Mouse (Mus musculus) E14TG2a.4 (cell line): ENCODE results near the gene Set.

Experiments used
- H3K27me3 ChIP-seq: 2 replicates; pipeline ENCODE4 v1.6.1; 2014; ENCODE audit warnings: low read length, control low read depth; ENCODE audit not compliant: insufficient read depth
- H3K36me3 ChIP-seq: 2 replicates; pipeline ENCODE4 v1.6.1; 2014; ENCODE audit warnings: low read length, control low read depth; ENCODE audit not compliant: insufficient read depth
- H3K4me1 ChIP-seq: replicated peaks from 2 replicates; pipeline ENCODE4 v1.6.1; 2014; ENCODE audit warnings: low read depth, low read length, control low read depth
- H3K4me3 ChIP-seq: replicated peaks from 2 replicates; pipeline ENCODE4 v1.5.1; 2014; ENCODE audit warnings: mild to moderate bottlenecking, low read length
- H3K9me3 ChIP-seq: 2 replicates; pipeline ENCODE4 v1.6.1; 2014; ENCODE audit warnings: low read length, control low read depth
- CTCF ChIP-seq: conservative IDR thresholded peaks from 2 replicates; pipeline ENCODE4 v1.5.1; 2014; ENCODE audit warnings: low read length
- NANOG ChIP-seq: IDR thresholded peaks from 2 replicates; pipeline ENCODE4 v1.6.1; 2014; ENCODE audit warnings: borderline replicate concordance, low read length, mixed read lengths
- POU5F1 ChIP-seq: IDR thresholded peaks from 2 replicates; pipeline ENCODE4 v1.6.1; 2014; ENCODE audit warnings: low read length, borderline replicate concordance

The Set gene

GRCm38 (mm10) chr2:30064298-30064697 is 7.1 kb downstream of the Set start:
- peaks cover 53% of the 10 kb centered on the region for H3K36me3 ChIP-seq
- no peak for TF ChIP-seq CTCF
- no peak for TF ChIP-seq NANOG
- no peak for TF ChIP-seq POU5F1

GRCm38 (mm10) chr2:30066046-30066901 is 9.1 kb downstream of the Set start:
- Histone ChIP-seq H3K27me3 (no peaks in the 10 kb centered on the region), H3K4me1 (peaks cover 56% of the 10 kb centered on the region), H3K9me3 (no peaks in the 10 kb centered on the region), H3K36me3 (peaks cover 68% of the 10 kb centered on the region), H3K4me3 (peak overlapping the region; percentile 95)
- TF ChIP-seq CTCF = no peak
- no peak for TF ChIP-seq NANOG
- no peak for TF ChIP-seq POU5F1

More at GRCm38 (mm10) chr2:30064298-30064697, 7.1 kb downstream of the Set start:
- Histone ChIP-seq H3K4me1 (peaks cover 59% of the 10 kb centered on the region), H3K9me3 (no peaks in the 10 kb centered on the region), H3K4me3 (peak overlapping the region; percentile 98), H3K27me3 (no peaks in the 10 kb centered on the region)

- H3K4me1 ChIP-seq = peaks cover 57% of the 10 kb centered on the region
- peak overlapping the region; percentile 95 for H3K4me3 ChIP-seq
- no peaks in the 10 kb centered on the region for H3K9me3 ChIP-seq
- H3K27me3 ChIP-seq = no peaks in the 10 kb centered on the region
- TF ChIP-seq CTCF = no peak
- no peak for TF ChIP-seq NANOG
- no peak for TF ChIP-seq POU5F1
- H3K36me3 ChIP-seq = peaks cover 74% of the 10 kb centered on the region
Observed at GRCm38 (mm10) chr2:30067031-30067888, 10.1 kb downstream of the Set start.

- peaks cover 64% of the 10 kb centered on the region for H3K4me1 ChIP-seq
- H3K4me3 ChIP-seq = peak overlapping the region; percentile 95
- no peak for TF ChIP-seq CTCF
- TF ChIP-seq POU5F1 = no peak
- TF ChIP-seq NANOG = no peak
- no peaks in the 10 kb centered on the region for H3K27me3 ChIP-seq
- H3K36me3 ChIP-seq = peaks cover 76% of the 10 kb centered on the region
- no peaks in the 10 kb centered on the region for H3K9me3 ChIP-seq
Observed at GRCm38 (mm10) chr2:30067962-30068361, 10.8 kb downstream of the Set start.

- TF ChIP-seq NANOG (no peak), POU5F1 (no peak), CTCF (no peak)
- Histone ChIP-seq H3K4me1 (peaks cover 69% of the 10 kb centered on the region), H3K36me3 (peaks cover 65% of the 10 kb centered on the region), H3K4me3 (no peak overlapping the region), H3K9me3 (no peaks in the 10 kb centered on the region), H3K27me3 (no peaks in the 10 kb centered on the region)
Observed at GRCm38 (mm10) chr2:30072875-30073274, 15.7 kb downstream of the Set start.

GRCm38 (mm10) chr2:30073285-30073684 is 16.1 kb downstream of the Set start:
- TF ChIP-seq NANOG = no peak
- TF ChIP-seq CTCF = no peak
- no peak for TF ChIP-seq POU5F1
- no peaks in the 10 kb centered on the region for H3K9me3 ChIP-seq
- peaks cover 61% of the 10 kb centered on the region for H3K36me3 ChIP-seq
- H3K4me1 ChIP-seq = peaks cover 67% of the 10 kb centered on the region
- no peak overlapping the region for H3K4me3 ChIP-seq
- no peaks in the 10 kb centered on the region for H3K27me3 ChIP-seq

- TF ChIP-seq NANOG (no peak), POU5F1 (no peak), CTCF (no peak)
- Histone ChIP-seq H3K4me1 (peaks cover 67% of the 10 kb centered on the region), H3K9me3 (no peaks in the 10 kb centered on the region), H3K4me3 (no peak overlapping the region), H3K36me3 (peaks cover 39% of the 10 kb centered on the region), H3K27me3 (peaks cover 5% of the 10 kb centered on the region; the same call in 1 of the 2 replicates)
Observed at GRCm38 (mm10) chr2:30075625-30076024, 18.4 kb downstream of the Set start.

- H3K27me3 ChIP-seq = peaks cover 5% of the 10 kb centered on the region; the same call in 1 of the 2 replicates
Observed at GRCm38 (mm10) chr2:30076439-30076838, 19.3 kb downstream of the Set start.

More at GRCm38 (mm10) chr2:30076439-30076838, 19.3 kb downstream of the Set start:
- Histone ChIP-seq H3K4me1 (peaks cover 74% of the 10 kb centered on the region), H3K9me3 (no peaks in the 10 kb centered on the region), H3K36me3 (peaks cover 46% of the 10 kb centered on the region), H3K4me3 (no peak overlapping the region)
- TF ChIP-seq POU5F1 (no peak), CTCF (no peak), NANOG (no peak)
